Mouse (Mus musculus) heart, postnatal 0 days (tissue): ENCODE results near the gene Lin52.

Experiments
- CTCF ChIP-seq: IDR thresholded peaks from 2 replicates; pipeline ENCODE4 v1.5.1; 2016; ENCODE audit warnings: antibody characterized with exemption, control low read depth, low read depth
- EP300 ChIP-seq: IDR thresholded peaks from 2 replicates; pipeline ENCODE4 v1.6.1; 2016; ENCODE audit warnings: antibody characterized with exemption, low read depth

DNA sequence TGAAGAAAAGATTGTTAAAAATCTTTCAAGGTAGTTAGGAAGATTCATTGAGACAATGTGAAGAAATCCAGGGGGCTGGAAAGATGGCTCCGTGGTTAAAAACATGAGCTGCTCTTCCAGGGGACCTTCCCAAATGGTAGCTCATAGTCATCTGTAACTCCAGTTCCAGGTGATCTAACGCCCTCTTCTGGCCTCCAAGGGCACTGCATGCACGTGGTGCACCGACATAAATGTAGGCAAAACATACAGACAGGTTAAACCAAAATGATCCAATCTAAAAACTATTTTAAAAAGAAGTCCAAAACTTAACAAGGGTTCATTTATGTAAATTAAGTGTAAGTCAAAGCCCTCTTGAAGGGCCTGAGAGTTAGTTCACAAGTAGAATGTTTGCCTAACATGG, 111.3 kb downstream of the Lin52 start:
- TF ChIP-seq CTCF (no peak), EP300 (no peak)
